Mouse (Mus musculus) ovary, postnatal 36 days (tissue): ENCODE results near the gene Cd300e.
"Not testable (repeated sequence)": the region's sequence is repeated elsewhere in the genome, so short reads cannot be mapped to it uniquely, and the experiment has no call there.

Experiments
- DNase-seq: peaks from one replicate; pipeline ENCODE4 v3.0.0; 2022; ENCODE audit warnings: low spot score, mixed read lengths

The Cd300e gene

DNA sequence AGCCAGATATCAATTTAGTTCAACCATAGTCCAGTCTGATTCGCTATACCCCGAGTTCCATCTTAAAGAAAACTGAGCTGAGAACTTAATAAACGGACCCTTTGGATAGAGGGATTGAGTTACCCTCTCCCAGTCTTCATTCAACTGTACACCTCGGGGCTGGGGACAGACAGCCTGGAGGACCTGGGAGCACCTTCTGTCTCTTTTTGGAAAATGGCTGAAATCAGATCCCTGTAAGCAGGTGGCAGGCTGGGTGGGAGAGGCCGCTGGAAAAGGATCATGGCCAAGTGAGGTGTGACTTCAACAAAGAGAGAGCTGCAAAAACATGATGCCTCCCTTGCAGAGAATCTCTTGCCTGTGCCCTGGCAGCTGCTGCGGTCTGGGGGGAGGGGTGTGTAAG is 20.2 kb upstream of the Cd300e start:
- no peak for DNase-seq

DNA sequence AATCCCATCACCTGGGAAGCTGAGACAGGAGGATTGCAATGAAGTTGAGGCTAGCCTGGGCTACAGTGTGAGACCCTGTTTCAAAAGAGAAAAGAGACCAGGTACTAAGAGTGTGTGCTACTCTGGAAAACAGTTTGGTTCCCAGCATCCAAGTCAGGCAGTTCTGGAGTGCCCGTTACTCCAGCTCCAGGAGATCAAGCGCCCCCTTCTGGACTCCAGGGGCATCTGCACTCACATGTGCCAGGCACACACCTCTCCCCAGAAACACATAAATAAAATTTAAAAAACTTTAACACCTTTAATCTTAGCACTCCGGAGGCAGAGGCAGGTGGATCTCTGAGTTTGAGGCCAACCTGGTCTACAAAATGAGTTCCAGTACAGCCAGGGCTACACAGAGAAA is 19.4 kb upstream of the Cd300e start:
- DNase-seq, result no peak

DNA sequence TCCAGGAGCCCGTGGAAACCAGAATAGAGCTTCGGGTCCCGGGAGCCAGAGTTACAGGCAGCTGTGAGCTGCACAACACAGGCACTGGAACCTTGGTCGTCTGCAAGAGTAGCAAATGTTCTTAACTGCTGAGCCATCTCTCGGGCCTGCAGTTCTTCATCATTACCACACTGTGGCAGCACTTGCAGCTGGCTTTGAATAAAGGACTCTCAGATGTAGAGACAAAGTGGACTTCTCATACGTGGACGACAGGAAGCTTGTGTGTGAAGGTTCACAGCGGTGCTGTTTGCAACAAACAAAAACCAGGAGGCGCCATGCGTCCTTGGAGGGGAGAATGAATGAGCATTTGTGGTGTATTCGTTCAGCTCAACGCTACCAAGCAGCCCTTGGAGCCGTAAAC is 18.9 kb upstream of the Cd300e start:
- DNase-seq, result peak; percentile 23

DNA sequence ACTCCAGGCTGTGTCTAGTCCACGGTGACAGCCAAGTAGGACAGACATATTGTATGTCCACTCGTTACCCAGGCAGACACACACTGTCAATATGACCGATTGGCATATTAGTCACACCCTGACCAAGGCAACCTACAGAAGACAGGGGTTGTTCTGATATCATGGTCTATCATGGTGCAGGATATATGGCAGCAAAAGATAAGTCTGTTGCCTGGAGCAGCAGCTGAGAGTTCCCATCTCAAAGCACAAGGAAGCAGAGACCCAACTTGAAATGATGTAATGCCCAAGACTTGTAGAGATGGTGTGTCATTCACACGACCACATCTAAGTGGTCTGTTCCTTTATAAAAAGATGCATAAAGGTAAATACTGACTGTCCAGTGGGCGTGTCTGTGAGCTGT is 16.7 kb upstream of the Cd300e start:
- DNase-seq, result no peak

DNA sequence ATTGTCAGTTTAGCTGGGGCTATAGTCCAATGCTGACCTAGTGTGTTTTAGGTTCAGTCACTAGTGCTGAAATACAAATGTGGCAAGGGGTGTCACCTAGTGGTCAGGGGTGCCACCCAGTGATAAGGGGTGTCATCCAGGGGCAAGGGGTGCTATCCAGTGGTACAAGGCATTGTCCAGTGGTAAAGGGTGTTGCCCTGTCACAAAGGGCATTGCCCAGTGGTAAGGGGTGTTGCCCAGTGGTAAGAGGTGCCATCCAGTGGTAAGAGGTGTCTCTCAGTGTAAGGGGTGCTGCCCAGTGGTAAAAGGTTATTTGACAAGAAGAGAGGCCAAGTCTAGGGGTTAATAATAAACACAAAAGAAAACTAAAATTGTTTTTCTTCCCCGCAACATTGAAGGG is 15.5 kb upstream of the Cd300e start:
- DNase-seq, result no peak

DNA sequence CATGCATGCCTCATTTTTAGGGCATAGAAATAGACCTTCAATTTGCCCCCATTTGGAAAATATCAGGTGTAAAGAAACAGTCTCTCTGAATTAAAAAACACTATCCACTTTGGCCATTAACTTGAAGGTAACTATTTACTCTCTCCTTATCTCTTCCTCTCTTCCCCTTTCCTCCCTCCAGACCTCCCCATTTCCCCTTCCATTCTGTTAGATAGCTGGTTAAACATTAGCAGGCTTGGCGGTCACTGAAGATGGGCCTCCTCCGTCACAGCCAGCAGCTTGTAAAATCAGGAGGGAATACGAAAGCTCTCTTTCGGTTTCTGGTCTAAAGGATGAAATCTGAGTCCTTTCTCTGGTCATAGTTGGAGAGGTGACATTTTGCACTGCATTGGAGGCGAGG is 13.9 kb upstream of the Cd300e start:
- DNase-seq, result no peak

DNA sequence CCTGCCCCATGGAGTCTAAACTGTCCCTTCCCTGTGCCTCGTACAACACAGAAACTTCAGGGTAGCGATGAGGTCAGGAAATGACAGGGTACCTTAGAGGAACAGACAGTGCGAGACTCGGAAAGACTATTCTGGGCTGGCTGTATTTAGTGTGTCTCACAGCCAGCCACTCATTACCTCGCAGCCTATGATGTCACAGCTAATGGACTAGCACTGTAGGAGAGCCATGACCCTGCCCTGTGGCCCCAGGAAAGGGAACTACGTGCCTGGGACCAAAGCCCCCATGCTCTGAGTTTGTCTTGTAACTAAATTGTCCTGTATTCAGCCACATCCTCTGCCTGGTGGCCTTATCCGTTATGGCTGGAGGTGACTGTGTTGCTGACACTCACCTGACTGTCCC is 13.4 kb upstream of the Cd300e start:
- DNase-seq, result no peak

DNA sequence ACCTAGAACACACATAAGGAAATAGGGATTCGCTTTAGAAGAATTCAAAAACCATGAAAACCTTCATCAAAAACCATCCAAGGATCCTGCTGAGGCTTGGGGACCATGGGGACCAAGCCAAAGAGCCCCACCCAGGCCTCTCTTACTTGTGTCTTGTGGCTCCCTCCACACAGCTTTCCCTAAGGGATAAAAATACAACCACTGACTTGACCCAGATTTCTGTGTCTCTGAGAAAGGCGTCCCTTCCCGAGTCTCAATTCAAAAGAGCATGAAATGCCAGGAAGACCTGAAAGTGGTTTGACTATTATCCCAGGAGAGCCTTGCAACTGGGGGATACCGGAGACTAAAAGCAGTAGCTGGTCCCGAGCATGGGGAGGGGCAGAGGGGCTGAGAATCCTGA is 11.0 kb upstream of the Cd300e start:
- no peak for DNase-seq

DNA sequence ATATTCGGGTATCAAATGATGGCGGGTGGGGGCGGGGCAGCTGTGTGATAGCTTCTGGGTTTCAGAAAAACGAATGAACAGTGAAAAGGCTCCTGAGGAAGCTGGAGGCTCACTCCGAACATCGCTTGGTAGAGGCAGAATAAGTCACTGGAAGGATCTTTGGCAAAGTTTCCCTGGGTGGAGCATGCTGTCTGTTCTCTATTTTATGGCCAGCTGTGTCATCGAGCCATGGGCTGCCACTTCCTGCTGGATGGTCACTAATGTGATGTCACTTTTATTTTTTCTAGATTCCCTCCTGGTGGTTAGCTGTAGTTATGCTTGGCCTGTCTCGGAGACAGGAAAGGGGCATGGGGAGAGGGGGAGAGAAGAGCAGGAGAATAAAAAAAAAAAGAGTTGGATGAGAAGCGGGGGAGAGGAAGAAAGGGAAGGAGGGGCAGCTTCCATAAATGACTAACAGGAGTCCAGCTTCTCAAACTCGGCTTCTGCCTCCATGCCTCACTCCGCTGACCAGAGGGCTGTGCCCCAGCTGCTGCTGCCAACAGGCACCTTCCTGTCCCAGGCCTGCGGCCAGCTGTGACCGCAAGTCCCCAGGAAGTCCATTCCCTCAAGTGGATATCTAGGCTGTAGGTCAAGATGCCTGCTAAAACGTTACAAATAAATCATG is 9.8 kb upstream of the Cd300e start:
- DNase-seq, result peak; percentile 29

DNA sequence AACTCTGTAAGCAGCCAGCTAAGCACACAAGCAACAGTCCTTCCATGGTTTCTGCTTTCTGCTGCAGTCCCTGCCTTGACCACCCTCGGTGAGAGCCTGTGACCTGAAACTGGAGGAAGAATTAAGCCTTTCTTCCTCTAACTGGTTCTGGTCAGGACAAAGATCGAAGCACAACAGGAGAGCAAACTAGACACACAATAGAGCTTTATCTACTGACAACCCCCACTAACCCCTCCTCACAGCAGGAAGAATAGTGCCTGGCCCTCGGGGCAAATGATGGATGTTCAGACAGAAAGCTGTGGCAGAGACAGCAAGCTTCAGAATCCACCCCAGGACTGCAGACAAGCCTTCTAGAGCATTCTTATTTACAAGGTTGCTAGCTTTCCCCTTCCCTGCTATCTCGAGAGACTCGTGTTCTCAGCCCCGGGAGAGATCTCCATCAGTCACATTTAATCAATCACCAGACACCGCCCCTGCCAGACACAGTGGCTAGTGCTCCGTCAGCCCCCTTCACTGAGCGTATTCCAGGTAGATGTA is 9.1 kb upstream of the Cd300e start:
- DNase-seq, result no peak

DNA sequence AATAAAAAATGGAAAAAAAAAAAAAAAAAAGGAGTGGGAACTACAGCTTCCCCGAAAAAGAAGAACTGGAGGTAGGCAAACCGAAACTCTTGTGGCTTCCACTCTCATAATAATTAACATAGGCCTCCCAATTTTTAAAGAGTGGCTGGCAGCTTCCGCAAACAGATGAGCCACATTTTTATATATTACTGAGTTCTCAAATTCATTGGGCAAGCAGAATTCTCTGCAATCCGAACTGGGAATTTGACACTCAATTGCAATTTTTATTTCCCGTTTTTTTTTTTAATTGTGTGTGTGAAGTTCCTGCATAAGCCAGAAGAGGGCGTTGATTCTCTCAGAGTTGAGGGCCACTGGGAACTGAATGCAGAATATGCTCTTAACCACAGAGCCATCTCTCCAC is 4.8 kb upstream of the Cd300e start:
- DNase-seq, result no peak

DNA sequence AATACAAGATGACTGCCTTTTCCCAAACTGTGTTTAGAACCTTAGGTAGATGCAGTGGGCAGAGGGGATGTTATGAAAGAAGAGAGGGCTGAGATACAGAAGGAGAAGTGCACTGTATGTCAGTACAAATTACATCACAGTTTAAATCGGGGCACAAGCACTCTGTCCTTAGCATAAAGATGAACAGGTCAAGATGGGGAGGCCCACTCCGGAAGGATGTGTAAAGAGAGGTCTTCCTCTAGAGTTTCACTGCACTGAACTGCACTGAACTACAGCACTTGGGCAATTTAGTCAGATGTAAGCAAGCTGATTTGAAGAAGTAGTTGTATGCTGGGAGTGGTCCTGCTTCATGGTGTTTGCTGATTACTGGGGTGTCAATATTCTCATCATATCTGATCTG is 2.2 kb downstream of the Cd300e start:
- DNase-seq, result no peak

DNA sequence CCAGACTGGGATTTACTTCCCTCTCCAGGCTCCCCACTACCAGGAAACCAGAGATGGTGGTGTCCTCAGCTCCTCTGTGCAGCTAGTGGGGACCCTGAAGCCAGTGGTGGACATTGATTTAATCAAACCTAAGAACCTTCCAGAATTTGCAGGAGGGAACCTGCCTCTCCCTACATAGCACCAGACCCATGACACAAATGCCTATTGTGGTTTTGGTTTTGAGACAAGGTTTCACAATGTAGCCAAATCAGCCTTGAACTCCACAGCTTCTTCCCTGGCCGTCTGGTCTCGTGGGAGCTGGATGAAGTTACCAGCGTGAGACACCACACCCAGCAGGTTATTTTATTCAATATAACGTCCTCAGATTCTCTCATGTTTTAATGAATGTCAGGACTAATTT is 3.3 kb downstream of the Cd300e start:
- DNase-seq, result no peak

DNA sequence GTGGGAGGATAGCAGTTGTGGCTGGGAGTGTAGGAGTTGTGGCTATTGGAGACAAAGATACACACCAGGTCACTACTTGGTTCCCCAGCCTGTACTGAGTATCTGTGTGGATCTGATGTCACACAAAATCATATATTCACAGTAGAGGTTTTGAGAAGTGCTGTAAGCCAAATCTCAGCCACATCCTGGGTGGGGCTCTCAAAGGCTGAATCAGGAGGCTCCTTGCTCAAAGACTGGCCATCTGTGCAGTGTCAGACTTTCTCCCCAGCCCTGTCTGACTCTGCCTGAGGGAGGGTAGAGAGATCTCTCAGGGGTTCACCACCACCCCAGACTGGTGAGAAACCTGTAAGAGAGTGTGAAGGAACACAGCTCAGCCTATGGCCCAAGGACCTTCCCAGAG is 7.4 kb downstream of the Cd300e start:
- DNase-seq, result no peak

DNA sequence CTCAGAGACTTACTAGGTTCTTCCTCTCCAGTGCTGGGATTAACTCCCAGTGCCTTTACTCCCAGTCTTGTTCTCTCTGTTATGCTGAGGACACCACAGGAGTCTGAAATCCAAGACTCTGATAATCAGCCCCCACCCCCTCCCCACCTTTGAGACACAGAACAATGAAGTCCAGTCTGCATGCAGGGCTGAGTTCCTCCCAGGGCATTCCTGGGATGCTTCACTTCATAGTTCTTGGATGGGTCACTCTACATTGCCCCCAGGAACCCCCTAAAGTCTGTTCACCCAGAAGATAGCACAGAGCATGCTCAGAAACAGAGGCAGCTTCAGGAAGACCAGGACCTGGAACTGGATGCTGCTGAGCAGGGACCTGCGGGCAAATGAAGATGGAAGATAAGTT is 9.0 kb downstream of the Cd300e start:
- no peak for DNase-seq

DNA sequence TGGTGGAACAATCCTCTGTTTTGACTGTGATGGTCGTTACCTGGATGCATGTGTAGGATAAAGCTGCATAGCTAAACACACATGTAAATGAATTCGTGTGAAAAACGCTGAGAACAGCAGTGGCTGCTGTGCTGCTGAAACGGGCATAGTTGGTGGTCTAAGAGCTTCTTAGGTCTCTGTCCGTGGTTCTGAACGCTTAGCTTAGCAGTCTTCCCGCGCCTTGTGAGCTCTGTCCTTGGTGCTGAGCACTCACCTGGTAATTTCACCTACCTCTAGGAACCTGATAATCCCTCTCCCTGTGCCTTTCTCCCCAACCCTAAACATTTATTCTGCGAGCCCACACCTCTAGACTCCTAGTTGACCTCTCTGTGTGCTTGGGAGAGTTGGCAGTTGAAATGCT is 9.8 kb downstream of the Cd300e start:
- peak; percentile 34 for DNase-seq

DNA sequence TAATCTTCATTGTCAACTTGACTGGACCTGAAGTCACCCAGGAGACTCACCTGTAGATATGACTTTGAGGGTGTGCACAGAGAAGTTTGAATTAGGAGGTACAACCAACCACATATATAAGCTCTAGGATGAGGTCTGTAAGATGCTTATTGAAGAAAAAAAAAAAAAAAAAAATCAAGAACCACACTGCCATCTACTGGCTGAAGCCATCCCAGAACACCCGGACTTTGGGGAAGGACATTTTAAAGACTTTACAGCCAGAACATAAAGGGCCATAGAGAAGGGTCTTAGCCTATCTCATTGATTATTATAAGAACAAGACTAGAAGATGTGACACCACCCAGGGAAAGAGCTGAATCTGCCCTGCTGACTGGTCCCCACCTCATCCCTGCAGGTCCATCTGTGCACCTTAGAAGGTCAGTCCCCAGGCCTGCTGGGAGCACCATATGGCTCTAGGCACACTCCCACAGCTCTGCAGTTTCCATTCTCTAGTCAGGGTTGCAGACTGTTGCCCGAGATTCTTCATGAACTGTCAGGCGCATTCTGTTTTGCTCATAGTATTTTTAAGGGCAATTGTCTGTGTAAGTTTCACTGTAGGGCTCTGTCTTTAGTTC is 12.6 kb downstream of the Cd300e start:
- DNase-seq, result no peak

DNA sequence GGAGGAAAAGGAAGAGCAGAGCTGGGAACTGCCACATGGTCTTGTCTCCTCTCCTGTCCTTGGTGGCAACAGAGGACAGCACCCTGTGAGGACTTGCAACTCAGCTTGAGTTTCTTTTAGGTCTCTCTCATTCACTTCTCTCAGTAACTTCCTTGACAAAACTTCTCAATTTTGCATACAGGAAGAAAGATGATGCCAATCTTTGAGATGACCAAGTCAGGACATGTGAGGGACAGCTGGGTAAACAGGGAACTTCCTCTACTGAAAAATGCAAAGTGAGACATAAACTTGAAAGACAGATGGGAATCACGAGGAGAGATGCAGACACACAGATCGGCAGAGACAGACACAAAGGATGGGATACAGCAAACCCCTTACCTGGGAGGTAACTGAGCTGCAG is 13.7 kb downstream of the Cd300e start, which contains the start of gene Cd300ld3:
Gene Cd300ld3 (minus strand): TSS at position 151 of the 400 bp plus-strand sequence.
- no peak for DNase-seq

DNA sequence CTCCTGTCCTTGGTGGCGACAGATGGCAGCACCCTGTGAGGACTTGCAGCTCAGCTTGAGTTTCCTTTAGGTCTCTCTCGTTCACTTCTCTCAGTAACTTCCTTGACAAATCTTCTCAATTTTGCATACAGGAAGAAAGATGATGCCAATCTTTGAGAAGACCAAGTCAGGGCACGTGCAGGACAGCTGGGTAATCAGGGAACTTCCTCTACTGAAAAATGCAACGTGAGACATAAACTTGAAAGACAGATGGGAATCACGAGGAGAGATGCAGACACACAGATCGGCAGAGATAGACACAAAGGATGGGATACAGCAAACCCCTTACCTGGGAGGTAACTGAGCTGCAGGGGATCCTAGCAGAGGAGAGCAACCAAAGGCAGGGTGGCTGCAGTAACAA is 24.3 kb downstream of the Cd300e start, which contains the start of gene Cd300ld5:
Gene Cd300ld5 (minus strand): TSS at position 101 of the 400 bp plus-strand sequence.
- not testable (repeated sequence) for DNase-seq

DNA sequence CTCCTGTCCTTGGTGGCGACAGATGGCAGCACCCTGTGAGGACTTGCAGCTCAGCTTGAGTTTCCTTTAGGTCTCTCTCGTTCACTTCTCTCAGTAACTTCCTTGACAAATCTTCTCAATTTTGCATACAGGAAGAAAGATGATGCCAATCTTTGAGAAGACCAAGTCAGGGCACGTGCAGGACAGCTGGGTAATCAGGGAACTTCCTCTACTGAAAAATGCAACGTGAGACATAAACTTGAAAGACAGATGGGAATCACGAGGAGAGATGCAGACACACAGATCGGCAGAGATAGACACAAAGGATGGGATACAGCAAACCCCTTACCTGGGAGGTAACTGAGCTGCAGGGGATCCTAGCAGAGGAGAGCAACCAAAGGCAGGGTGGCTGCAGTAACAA is 35.1 kb downstream of the Cd300e start, which contains the start of gene Cd300ld4:
Gene Cd300ld4 (minus strand): TSS at position 101 of the 400 bp plus-strand sequence.
- DNase-seq, result not testable (repeated sequence)

DNA sequence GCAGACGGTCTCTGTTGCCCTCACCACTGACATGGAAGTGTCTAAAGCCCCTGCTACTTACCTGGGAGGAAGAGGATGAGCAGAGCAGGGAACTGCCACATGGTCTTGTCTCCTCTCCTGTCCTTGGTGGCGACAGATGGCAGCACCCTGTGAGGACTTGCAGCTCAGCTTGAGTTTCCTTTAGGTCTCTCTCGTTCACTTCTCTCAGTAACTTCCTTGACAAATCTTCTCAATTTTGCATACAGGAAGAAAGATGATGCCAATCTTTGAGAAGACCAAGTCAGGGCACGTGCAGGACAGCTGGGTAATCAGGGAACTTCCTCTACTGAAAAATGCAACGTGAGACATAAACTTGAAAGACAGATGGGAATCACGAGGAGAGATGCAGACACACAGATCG is 45.9 kb downstream of the Cd300e start, which contains the start of gene Cd300ld2:
Gene Cd300ld2 (minus strand): TSS at position 101 of the 400 bp plus-strand sequence.
- DNase-seq, result not testable (repeated sequence)

DNA sequence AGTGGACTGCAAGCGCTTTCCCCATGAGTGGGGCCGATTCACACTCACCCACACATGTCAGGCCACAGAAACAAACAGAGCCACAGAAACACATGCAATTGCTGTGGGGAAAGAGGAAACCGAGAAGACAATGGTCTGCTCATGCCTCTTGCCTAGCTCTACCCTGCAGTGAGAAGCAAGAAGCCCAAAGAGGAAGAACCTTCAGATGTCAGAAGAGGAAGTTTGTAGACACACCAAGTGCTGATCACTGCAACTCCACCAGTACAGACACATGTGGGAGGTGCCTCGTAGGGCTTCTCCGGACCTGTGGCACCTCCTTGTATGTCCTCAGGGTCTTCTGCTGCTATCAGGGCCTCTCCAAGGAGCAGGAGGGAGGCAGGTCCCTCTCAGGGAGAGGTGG is 57.9 kb downstream of the Cd300e start:
- no peak for DNase-seq
